Mouse (Mus musculus) liver, embryonic 14.5 days (tissue): Measurements from ENCODE around the gene Prim2.

ENCODE experiments used
- CTCF ChIP-seq: IDR thresholded peaks from 2 replicates; pipeline ENCODE4 v1.5.1; 2016; ENCODE audit warnings: antibody characterized with exemption, low read depth, control low read depth
- EP300 ChIP-seq: IDR thresholded peaks from 2 replicates; pipeline ENCODE4 v1.6.1; 2016; ENCODE audit warnings: antibody characterized with exemption, low read depth

DNA sequence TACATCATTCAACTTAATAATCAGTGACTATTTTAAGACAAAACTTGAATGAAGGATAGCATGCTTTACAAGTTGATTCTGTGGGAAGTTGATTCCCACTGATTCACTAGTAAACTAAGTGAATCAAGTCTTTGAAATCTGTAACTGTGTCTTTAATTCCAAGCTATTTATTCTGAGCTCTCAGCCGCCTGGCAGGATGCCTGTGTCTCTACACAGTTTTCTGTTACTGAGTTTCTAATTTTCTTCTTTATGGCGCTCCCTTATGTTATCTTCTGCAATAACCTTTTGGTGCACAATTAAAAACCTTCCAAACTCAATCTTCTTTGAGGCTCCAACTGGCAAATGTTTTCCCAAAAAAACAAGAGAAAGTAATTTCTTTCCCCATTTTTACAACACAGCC, 28.5 kb downstream of the Prim2 start:
- TF ChIP-seq CTCF, result no peak
- no peak for TF ChIP-seq EP300
